Mouse (Mus musculus) adrenal gland (tissue): ENCODE data around the gene Msh4.
"Not testable (repeated sequence)": the region's sequence is repeated elsewhere in the genome, so short reads cannot be mapped to it uniquely, and the experiment has no call there.

ENCODE experiments used
- intact Hi-C: fragments of 180-260 bp; cut with DNase I; formaldehyde crosslinking; loops from one replicate; pipeline ENCODE4 v1.15.1; 2025

Gene Msh4

GRCm38 (mm10) chr3:153911882-153912440 is 6.0 kb upstream of the Msh4 start:
- intact Hi-C loops, result loop anchor here (10.0 kb wide), 1 partner anchor 1183 kb away; the partner anchor contains the start of genes Fpgt and Lrriq3

- intact Hi-C loops, result loop anchor here (10.0 kb wide), 1 partner anchor 1183 kb away; the partner anchor contains the start of genes Fpgt and Lrriq3
Observed at GRCm38 (mm10) chr3:153911197-153911881, 5.4 kb upstream of the Msh4 start.

- intact Hi-C loops, result loop anchor here (10.0 kb wide), 1 partner anchor 1184 kb away; the partner anchor contains the start of genes Fpgt and Lrriq3
Observed at GRCm38 (mm10) chr3:153910489-153910888, 4.6 kb upstream of the Msh4 start.

GRCm38 (mm10) chr3:153908919-153909318 is 3.0 kb upstream of the Msh4 start:
- intact Hi-C loops, result loop anchor here (10.0 kb wide), 1 partner anchor 316 kb away; no protein-coding TSS in a partner anchor

- intact Hi-C loops, result loop anchor here (10.0 kb wide), 1 partner anchor 319 kb away; no protein-coding TSS in a partner anchor
Observed at GRCm38 (mm10) chr3:153905251-153906135, 445 bp downstream of the Msh4 start.

- intact Hi-C loops, result loop anchor here (10.0 kb wide), 1 partner anchor 320 kb away; no protein-coding TSS in a partner anchor
Observed at GRCm38 (mm10) chr3:153904586-153904985, 1.4 kb downstream of the Msh4 start.

GRCm38 (mm10) chr3:153902595-153902994 is 3.3 kb downstream of the Msh4 start:
- intact Hi-C loops, result loop anchor here (10.0 kb wide), 1 partner anchor 322 kb away; no protein-coding TSS in a partner anchor

GRCm38 (mm10) chr3:153901904-153902303 is 4.0 kb downstream of the Msh4 start:
- intact Hi-C loops, result loop anchor here (10.0 kb wide), 1 partner anchor 323 kb away; no protein-coding TSS in a partner anchor

- intact Hi-C loops, result no loop called here
Observed at GRCm38 (mm10) chr3:153897216-153897615, 8.7 kb downstream of the Msh4 start.

- intact Hi-C loops, result no loop called here
Observed at GRCm38 (mm10) chr3:153895454-153895853, 10.5 kb downstream of the Msh4 start.

GRCm38 (mm10) chr3:153889188-153889781 is 16.7 kb downstream of the Msh4 start:
- intact Hi-C loops, result no loop called here

GRCm38 (mm10) chr3:153888141-153888540 is 17.8 kb downstream of the Msh4 start:
- intact Hi-C loops, result no loop called here

- intact Hi-C loops, result no loop called here
Observed at GRCm38 (mm10) chr3:153886296-153886695, 19.6 kb downstream of the Msh4 start.

- intact Hi-C loops, result no loop called here
Observed at GRCm38 (mm10) chr3:153871396-153871795, 34.5 kb downstream of the Msh4 start.

GRCm38 (mm10) chr3:153867149-153868136 is 38.5 kb downstream of the Msh4 start:
- intact Hi-C loops, result no loop called here

- intact Hi-C loops, result no loop called here
Observed at GRCm38 (mm10) chr3:153864636-153865429, 41.1 kb downstream of the Msh4 start.

- intact Hi-C loops, result no loop called here
Observed at GRCm38 (mm10) chr3:153863816-153864215, 42.1 kb downstream of the Msh4 start.

GRCm38 (mm10) chr3:153860392-153860791 is 45.5 kb downstream of the Msh4 start:
- intact Hi-C loops, result not testable (repeated sequence)
